Mouse (Mus musculus) cortical plate, adult 2 months (tissue): ENCODE results near the gene Kbtbd3.

Source experiments
- CTCF ChIP-seq: fragments of 200-500 bp; IDR thresholded peaks from 2 replicates; pipeline ENCODE4 v1.5.1; 2011; ENCODE audit warnings: mild to moderate bottlenecking, control low read depth, low read length; ENCODE audit not compliant: insufficient read depth; ENCODE audit errors: extremely low read depth
- POLR2A ChIP-seq: fragments of 200-500 bp; IDR thresholded peaks from 2 replicates; pipeline ENCODE4 v1.6.1; 2011; ENCODE audit warnings: mild to moderate bottlenecking, low read length, control low read depth; ENCODE audit not compliant: insufficient read depth; ENCODE audit errors: extremely low read depth

DNA sequence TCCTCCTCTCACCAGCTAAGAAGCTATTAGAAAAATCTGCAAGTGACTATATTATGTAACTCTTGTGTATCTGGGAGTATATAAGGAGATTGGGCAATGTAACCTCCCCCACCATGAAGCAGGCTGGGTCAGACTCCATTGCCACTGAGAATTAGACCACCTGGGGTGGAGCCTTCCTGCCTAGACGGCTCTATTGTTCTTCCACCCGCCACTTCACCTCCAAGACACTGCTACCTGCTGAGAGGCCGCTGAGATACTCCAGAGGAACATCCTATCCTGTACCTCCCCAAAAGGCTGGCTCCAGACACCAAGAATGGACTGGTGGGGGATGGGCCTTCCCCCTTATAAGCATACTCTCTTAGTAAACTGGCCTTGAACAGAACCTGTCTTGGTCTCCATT lies 25.8 kb upstream of the Kbtbd3 start:
- TF ChIP-seq CTCF (no peak), POLR2A (no peak)
